Mouse (Mus musculus) cortical plate, adult 2 months (tissue): ENCODE measurements around the gene Sorbs1.

Experiments
- CTCF ChIP-seq: fragments of 200-500 bp; IDR thresholded peaks from 2 replicates; pipeline ENCODE4 v1.5.1; 2011; ENCODE audit warnings: mild to moderate bottlenecking, control low read depth, low read length; ENCODE audit not compliant: insufficient read depth; ENCODE audit errors: extremely low read depth
- POLR2A ChIP-seq: fragments of 200-500 bp; IDR thresholded peaks from 2 replicates; pipeline ENCODE4 v1.6.1; 2011; ENCODE audit warnings: mild to moderate bottlenecking, low read length, control low read depth; ENCODE audit not compliant: insufficient read depth; ENCODE audit errors: extremely low read depth

DNA sequence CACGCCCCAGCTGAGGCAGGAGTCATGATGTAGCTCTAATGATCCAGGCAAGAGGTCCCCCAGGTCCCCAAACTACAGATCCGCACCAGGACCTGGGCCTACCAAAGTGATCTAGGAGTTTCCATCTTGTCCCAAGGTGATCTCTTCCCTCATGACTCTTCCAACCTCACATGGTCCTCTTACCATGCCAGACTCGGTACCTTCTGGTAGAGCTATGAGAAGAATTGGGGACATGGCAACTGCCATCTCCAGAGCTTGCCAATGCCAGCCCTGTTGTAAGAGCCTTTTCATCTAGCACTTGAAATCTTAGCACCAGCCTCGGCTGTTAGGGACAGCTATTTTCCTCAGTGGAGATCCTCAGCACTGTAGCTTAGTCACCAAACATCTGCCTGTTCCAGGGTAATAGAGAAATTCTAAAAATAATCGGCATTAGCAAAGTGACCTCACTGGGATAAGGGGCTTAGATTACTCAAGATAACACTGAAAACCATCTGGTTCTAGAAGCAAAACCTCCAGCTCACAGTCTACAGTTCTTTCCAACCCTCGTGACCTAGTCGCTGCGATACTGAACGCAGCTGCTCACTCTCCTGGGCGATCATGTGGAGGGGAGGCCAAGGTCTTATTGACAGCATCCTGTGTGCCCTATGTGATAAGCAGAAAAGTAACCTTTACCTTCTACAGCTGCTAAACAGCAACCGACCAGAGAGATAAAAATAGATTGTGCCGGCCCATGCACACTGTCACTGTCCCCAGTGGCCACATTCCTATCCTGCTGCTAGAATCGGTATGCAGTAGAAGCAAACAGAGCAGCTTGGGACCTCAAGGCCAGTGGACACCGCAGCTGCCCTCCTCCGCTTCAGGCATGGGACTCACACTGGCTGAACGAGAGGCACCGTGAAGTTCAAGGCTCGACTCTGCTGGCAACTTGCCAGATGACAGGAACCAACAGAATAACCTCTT, 143.4 kb downstream of the Sorbs1 start:
- TF ChIP-seq POLR2A, result no peak
- no peak for TF ChIP-seq CTCF
